ENCODE assay signal across 8 mouse cellular contexts in genomic region chr19:36349487-36349955, GRCm38 (mm10). TPM values are rescaled to one million over a fixed set of nuclear protein-coding genes. Genes with fewer than 3 reads are reported as not detected.
A peak's percentile ranks its signal among the peaks of the same experiment; 100 is the strongest.
DNase-seq lines count a peak whose midpoint lies in the region; ATAC-seq and TF ChIP-seq lines count a peak whose summit lies in the region.

No protein-coding gene starts in this region.

- H3K4me3 ChIP-seq in lung, adult 2 months (replicated peaks; ENCODE audit: extremely low read depth, low read depth, low read length): peak overlapping the region; percentile 71
- H3K4me3 ChIP-seq in embryonic facial prominence, embryonic 14.5 days (ENCODE audit: low read depth, low read length): peak overlapping the region; percentile 77
- peak overlapping the region; percentile 64 for H3K4me3 ChIP-seq in kidney, postnatal 0 days (replicated peaks; ENCODE audit: low read depth, low read length)
- H3K4me3 ChIP-seq in neural tube, embryonic 14.5 days (ENCODE audit: low read depth, low read length): peak overlapping the region; percentile 78

- no peak for ATAC-seq in embryonic facial prominence, embryonic 14.5 days (ENCODE audit: low read depth)
- no peak for ATAC-seq in kidney, postnatal 0 days (replicated peaks; ENCODE audit: low FRiP score, low read depth)
- no peak for ATAC-seq in neural tube, embryonic 14.5 days (ENCODE audit: low read depth)

- peaks cover 9% of the 10 kb centered on the region for H3K4me1 ChIP-seq in lung, adult 2 months (ENCODE audit: control insufficient read depth, insufficient read depth, low read length)
- H3K4me1 ChIP-seq in embryonic facial prominence, embryonic 14.5 days (ENCODE audit: control insufficient read depth, insufficient read depth, low read length): no peaks in the 10 kb centered on the region
- H3K4me1 ChIP-seq in kidney, postnatal 0 days (replicated peaks; ENCODE audit: insufficient read depth, low read length): no peaks in the 10 kb centered on the region
- H3K4me1 ChIP-seq in neural tube, embryonic 14.5 days (ENCODE audit: control insufficient read depth, insufficient read depth, low read length): no peaks in the 10 kb centered on the region

- H3K4me2 ChIP-seq in embryonic facial prominence, embryonic 14.5 days (ENCODE audit: low read depth, low read length): peak overlapping the region; percentile 99
- peak overlapping the region; percentile 99 for H3K4me2 ChIP-seq in kidney, postnatal 0 days (ENCODE audit: low read length)
- H3K4me2 ChIP-seq in neural tube, embryonic 14.5 days (ENCODE audit: low read depth, low read length): peak overlapping the region; percentile 99

- DNase-seq in lung, adult 2 months: no peak
- DNase-seq in lung, postnatal 4 days: no peak
- DNase-seq in embryonic facial prominence, embryonic 14.5 days (ENCODE audit: low spot score): no peak
- DNase-seq in kidney, postnatal 0 days (ENCODE audit: low spot score): peak; percentile 12
- DNase-seq in spleen, adult 18-20 months: no peak
- no peak for DNase-seq in cerebellum, adult 9-10 months
- DNase-seq in B cell, adult 2 months: no peak

- H3K9ac ChIP-seq in embryonic facial prominence, embryonic 14.5 days (ENCODE audit: low read depth, low read length): peak overlapping the region; percentile 68
- H3K9ac ChIP-seq in kidney, postnatal 0 days (ENCODE audit: low read depth, low read length): 0 out of 2 replicates have a peak overlapping the region, but pooled peaks have one; percentile 58
- H3K9ac ChIP-seq in neural tube, embryonic 14.5 days (replicated peaks; ENCODE audit: low read depth, low read length): peak overlapping the region; percentile 54; the same call in 1 of the 2 replicates

- TF ChIP-seq POLR2A in lung, adult 2 months (IDR thresholded peaks at IDR 0.05; ENCODE audit: borderline replicate concordance, extremely low read depth, low read depth, low read length): no peak

- H3K27ac ChIP-seq in embryonic facial prominence, embryonic 14.5 days (replicated peaks; ENCODE audit: low read depth, low read length): no peak overlapping the region
- H3K27ac ChIP-seq in kidney, postnatal 0 days: no peak overlapping the region
- H3K27ac ChIP-seq in neural tube, embryonic 14.5 days (ENCODE audit: low read depth, low read length): no peak overlapping the region

- H3K36me3 ChIP-seq in embryonic facial prominence, embryonic 14.5 days (ENCODE audit: control insufficient read depth, insufficient read depth, low read length): no peaks in the 10 kb centered on the region
- H3K36me3 ChIP-seq in kidney, postnatal 0 days (ENCODE audit: insufficient read depth, low read length): no peaks in the 10 kb centered on the region
- no peaks in the 10 kb centered on the region for H3K36me3 ChIP-seq in neural tube, embryonic 14.5 days (ENCODE audit: control insufficient read depth, insufficient read depth, low read length)

- 7% methylated on average over 15 of the region's 15 CpGs for WGBS in lung, adult 2 months
- 3% methylated on average over 13 of the region's 15 CpGs for WGBS in embryonic facial prominence, embryonic 14.5 days
- WGBS in kidney, postnatal 0 days: 4% methylated on average over 15 of the region's 15 CpGs
- WGBS in neural tube, embryonic 14.5 days: 4% methylated on average over 15 of the region's 15 CpGs

- peaks cover 40% of the 10 kb centered on the region for H3K27me3 ChIP-seq in embryonic facial prominence, embryonic 14.5 days (replicated peaks; ENCODE audit: control insufficient read depth, insufficient read depth, low read length)
- peaks cover 22% of the 10 kb centered on the region for H3K27me3 ChIP-seq in kidney, postnatal 0 days (ENCODE audit: insufficient read depth, low read length)
- H3K27me3 ChIP-seq in neural tube, embryonic 14.5 days (ENCODE audit: control insufficient read depth, insufficient read depth, low read length): peaks cover 25% of the 10 kb centered on the region

- H3K9me3 ChIP-seq in embryonic facial prominence, embryonic 14.5 days (ENCODE audit: control insufficient read depth, low read length): no peaks in the 10 kb centered on the region
- no peaks in the 10 kb centered on the region for H3K9me3 ChIP-seq in kidney, postnatal 0 days (replicated peaks; ENCODE audit: low read length)
- H3K9me3 ChIP-seq in neural tube, embryonic 14.5 days (ENCODE audit: control insufficient read depth, low read length): no peaks in the 10 kb centered on the region

- no peak for TF ChIP-seq CTCF in lung, adult 2 months (IDR thresholded peaks at IDR 0.05; ENCODE audit: insufficient read depth, low read length)
- TF ChIP-seq CTCF in kidney, postnatal 0 days (IDR thresholded peaks at IDR 0.05; ENCODE audit: low read depth): no peak

RNA-seq across cellular contexts. Expression of gene Pcgf5, which starts 1.4 kb away (rescaled TPM):
- 6.6 and 8.7 TPM in 2 replicates for polyA plus RNA-seq in lung, adult 2 months (2012; rRNA removed)
- 7.8 and 8.1 TPM in 2 replicates for polyA plus RNA-seq in embryonic facial prominence, embryonic 14.5 days (2014; fragmentation: Nextera tagmentation; extraction: Ambion mirVana)
- polyA plus RNA-seq in kidney, postnatal 0 days (2015; fragmentation: Nextera tagmentation; extraction: Ambion mirVana): 12.5 and 14.0 TPM in 2 replicates
- 4.1 and 5.3 TPM in 2 replicates for polyA plus RNA-seq in neural tube, embryonic 14.5 days (2014; fragmentation: Nextera tagmentation; extraction: Ambion mirVana)
